Comparison of ENCODE assay signal across 14 mouse cellular contexts in the genomic region with DNA sequence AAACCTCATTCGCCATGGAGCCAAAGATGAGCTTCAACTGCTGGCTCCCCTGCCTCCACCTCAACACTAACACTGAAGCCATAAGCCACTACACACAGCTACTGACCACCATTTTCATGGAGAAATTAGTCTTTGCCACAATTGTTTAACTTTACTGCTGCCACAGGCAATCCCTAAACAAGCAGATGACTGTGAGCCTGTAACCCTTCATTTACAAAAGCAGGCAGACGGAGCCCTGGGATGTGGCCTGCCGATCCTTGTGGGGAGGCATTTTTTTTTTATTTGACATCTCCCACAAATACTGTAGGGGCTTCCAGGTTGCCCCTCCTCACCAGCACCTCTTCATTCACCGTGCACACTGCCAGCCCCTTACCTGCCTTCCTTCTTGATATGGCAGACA. TPM values are rescaled to one million over a fixed set of nuclear protein-coding genes. Genes with fewer than 3 reads are reported as not detected.
A peak's percentile ranks its signal among the peaks of the same experiment; 100 is the strongest.
DNase-seq lines count a peak whose midpoint lies in the region.
"Had no signal": no experiment of that assay in that cellular context is flagged by ENCODE, and none has a peak within 500 bp of the region (broad histone marks: within the 10 kb centered on the region; RNA-seq: fewer than 3 reads in every experiment).

No protein-coding gene starts in this region.

- intact Hi-C loops in heart, postnatal 36 days (cut with DNase I): no loop called here

- peak; percentile 2 to 22 for DNase-seq in adrenal gland, adult (ENCODE audit: inconsistent age in 2 of 2, low spot score in 1 of 2)
- DNase-seq in adrenal gland, adult 8-10 months: no peak
- DNase-seq in cerebellum, adult 11-12 months: peak; percentile 16
- no peak for DNase-seq in cerebellum, postnatal 25 days
- peak; percentile 84 for DNase-seq in heart, adult 11 months
- DNase-seq in heart, postnatal 36 days: no peak
- peak; percentile 25 for DNase-seq in testis, postnatal 10 days (ENCODE audit: low spot score)
- no peak for DNase-seq in testis, postnatal 14 days (ENCODE audit: low spot score)
- DNase-seq: adrenal gland, postnatal 14 days; adrenal gland, postnatal 36 days; B cell, adult 2 months; cerebellum, adult 8-10 months; cerebellum, postnatal 14 days; forebrain, postnatal 0 days had no signal

RNA-seq across cellular contexts. Expression of gene Tpi1, which starts 2.5 kb away (rescaled TPM):
- 100 to 1,000 TPM; 448 to 531 (median 475) TPM for total RNA-seq in adrenal gland, adult 8-10 months (2022)
- total RNA-seq in heart, postnatal 36 days (2021): 100 to 1,000 TPM; 830 to 887 TPM

RNA-seq across cellular contexts. Expression of gene Spsb2, which starts 8.2 kb away (rescaled TPM):
- 10 to 100 TPM; 27.0 to 37.4 (median 33.6) TPM for total RNA-seq in adrenal gland, adult 8-10 months (2022)
- 1 to 10 TPM; 3.6 to 4.9 TPM for total RNA-seq in heart, postnatal 36 days (2021)

RNA-seq across cellular contexts. Expression of gene Usp5, which starts 12.7 kb away (rescaled TPM):
- total RNA-seq in adrenal gland, adult 8-10 months (2022): 100 to 1,000 TPM; 134 to 158 (median 154) TPM
- total RNA-seq in heart, postnatal 36 days (2021): 10 to 100 TPM; 74.0 to 85.5 TPM

RNA-seq across cellular contexts. Expression of gene Cdca3, which starts 12.7 kb away (rescaled TPM):
- 1 to 10 TPM; 1.9 to 4.4 (median 2.7) TPM for total RNA-seq in adrenal gland, adult 8-10 months (2022)
- under 1 TPM; 0.49 to 0.83 TPM for total RNA-seq in heart, postnatal 36 days (2021)

RNA-seq across cellular contexts. Expression of gene Gnb3, which starts 23.5 kb away (rescaled TPM):
- 10 to 100 TPM in 3 of 4 experiments, 1 to 10 TPM in 1; 8.9 to 18.5 (median 14.5) TPM for total RNA-seq in adrenal gland, adult 8-10 months (2022)
- 1 to 10 TPM; 5.1 to 5.9 TPM for total RNA-seq in heart, postnatal 36 days (2021)

Comparison
In these comparisons a context has a peak if more than half of its experiments do, and no peak if none do; other contexts are left out.
1. DNase-seq: peak in adrenal gland, adult (2 of 2), cerebellum, adult 11-12 months (single experiment), heart, adult 11 months (single experiment) and testis, postnatal 10 days (single experiment); none in adrenal gland, adult 8-10 months (single experiment), cerebellum, postnatal 25 days (0 of 2), heart, postnatal 36 days (0 of 2) and testis, postnatal 14 days (single experiment).
2. RNA of gene Spsb2, which starts 8.2 kb away (total RNA-seq): 27.0 to 37.4 TPM in adrenal gland, adult 8-10 months; 3.6 to 4.9 TPM in heart, postnatal 36 days; every median in the first group is over 4 times any median in the second.